Mouse (Mus musculus) CD8-positive naive resting alpha-beta T cell, adult 2 months (primary cell): ENCODE results near the gene Glipr1l2.
"Not testable (repeated sequence)": the region's sequence is repeated elsewhere in the genome, so short reads cannot be mapped to it uniquely, and the experiment has no call there.

Source experiments
- DNase-seq, 2 experiments: peaks; one replicate each; pipeline ENCODE4 v3.0.0; 2022; ENCODE audit warnings: low read depth in 2 of 2, low spot score in 2 of 2

Gene Glipr1l2

DNA sequence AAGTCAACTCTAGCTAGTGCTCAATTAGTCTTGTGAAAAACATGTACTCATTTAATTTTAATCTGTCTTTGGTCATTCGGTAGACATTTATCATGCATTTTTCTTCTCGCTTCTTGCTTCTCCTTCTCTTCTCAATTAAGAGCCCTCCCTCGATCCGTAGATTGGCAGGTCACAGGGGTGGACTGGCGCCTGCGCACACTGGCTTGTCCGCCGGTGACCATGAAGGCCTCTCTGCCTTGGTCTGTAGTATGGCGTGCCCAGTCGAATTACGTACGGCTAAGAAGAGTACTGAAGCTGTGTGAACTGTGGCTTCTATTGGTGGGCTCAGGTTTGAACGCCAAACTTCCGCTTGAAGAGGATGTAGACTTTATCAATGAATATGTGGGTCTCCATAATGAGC lies at the start of gene Glipr1l2:
Gene Glipr1l2 (plus strand): TSS at position 198 of the 400 bp plus-strand sequence.
- no peak for DNase-seq

DNA sequence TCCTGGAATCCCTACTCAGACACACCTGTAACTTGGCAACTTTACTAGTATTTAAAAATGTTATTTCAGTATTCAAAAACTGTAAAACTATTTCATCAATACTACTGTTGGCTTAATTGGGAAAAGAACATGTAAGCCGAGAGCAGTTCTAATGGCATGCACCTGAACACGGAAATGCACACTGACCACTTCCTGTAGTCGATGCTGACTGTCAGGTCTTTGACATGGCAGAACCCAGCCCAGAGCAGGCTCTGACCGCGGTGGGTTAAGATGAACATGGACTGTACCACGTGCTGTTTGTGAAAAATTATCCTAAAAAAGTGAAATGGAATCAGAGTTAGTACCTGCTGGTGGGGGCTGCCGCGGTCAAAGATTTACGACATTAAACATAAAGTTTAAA lies 39.6 kb upstream of the Glipr1l2 start:
- not testable (repeated sequence) for DNase-seq

DNA sequence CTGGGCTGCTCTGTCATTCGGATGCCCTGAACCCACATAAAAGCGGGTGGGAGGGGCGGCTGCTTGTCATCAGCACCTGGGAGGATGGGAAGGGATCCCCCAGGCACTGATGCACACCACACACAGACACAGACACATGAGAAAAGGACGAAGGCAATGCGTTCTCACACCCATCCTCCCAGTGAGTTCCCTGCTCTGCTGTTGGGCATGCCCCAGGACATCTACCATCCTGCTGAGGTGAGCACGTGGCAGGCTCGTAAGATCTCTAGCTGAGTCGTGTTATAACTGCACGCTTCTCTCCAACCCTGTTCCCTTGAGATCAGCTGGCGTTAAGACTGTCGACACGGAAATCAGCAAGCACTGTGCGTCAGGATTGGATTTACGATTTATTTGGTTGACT lies 38.9 kb upstream of the Glipr1l2 start:
- not testable (repeated sequence) for DNase-seq

DNA sequence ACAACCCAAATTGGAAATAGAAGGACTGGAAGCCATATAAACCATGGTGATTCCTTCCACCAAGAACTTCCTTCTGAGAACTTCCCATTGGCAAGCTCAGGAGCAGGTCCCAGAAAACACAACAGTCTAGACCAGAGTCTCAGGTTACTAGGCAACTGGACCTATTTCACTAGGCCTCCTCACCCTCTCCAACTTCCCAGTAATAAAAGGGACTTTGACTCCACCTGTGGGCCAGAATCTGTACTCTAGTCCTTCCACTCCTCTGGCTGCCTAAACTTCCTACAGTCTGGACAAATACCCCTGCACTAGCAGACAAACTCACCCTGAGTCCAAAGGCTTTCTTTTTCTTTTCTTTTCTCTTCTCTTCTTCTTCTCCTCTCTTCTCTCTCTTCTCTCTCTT lies 31.9 kb upstream of the Glipr1l2 start:
- no peak for DNase-seq

DNA sequence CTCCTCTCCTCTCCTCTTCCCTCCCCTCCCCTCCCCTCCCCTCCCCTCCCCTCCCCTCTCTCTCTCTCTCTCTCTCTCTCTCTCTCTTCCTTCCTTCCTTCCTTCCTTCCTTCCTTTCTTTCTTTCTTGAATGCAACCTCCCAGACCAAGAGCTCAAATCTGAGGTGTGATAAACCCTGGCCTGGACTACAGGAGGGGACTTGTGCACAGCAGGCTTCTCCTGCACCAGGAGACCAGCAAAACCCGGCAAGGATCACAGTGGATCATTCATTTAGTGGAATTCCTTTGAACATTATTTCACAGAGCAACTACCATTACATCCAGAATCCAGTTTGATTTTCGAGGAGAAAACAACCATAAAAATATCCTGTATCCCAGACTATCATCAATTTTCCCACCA lies 31.2 kb upstream of the Glipr1l2 start:
- DNase-seq: not testable (repeated sequence)

DNA sequence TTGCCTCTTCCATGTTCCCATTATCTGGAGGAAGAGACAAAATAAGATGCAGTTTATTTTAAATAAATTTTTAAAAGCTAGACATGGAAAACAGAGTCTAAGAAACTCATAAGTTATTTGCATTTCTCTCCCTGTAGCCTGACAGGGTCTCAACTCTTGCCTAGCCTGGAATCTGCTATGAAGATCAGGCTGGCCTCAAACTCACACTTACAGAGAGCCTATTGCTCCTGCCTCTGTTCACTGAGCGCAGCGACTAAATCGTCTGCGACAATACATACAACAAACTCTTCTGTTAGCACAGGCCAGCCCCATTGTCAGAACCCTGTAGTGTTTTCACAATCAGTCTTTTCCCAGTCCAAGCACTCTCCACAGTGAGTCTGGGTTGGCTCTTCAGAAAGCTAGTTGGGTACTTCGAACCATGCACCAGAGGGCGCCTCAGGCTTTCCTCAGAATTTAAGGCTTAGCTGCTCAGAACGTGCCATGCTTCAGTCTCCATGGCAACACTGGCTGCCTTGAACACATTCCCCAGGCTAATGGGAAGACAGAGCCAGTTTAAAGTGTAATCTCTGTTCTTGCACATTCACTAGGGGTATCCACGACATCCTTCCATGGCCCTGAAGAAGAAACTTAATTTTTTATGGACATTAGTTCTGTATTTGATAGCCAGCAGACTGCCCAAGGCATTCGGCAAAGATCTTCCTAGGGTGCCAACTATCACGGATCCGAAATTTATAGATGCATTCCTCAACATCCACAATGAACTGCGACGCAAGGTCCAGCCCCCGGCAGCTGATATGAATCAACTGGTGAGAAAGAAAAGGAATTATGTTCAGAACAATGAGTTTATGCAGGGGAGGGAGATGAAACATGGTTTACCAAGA lies 23.2 kb upstream of the Glipr1l2 start, which contains the start of gene Glipr1l1:
Gene Glipr1l1 (plus strand): TSS at position 488 of the 881 bp plus-strand sequence.
- no peak for DNase-seq

DNA sequence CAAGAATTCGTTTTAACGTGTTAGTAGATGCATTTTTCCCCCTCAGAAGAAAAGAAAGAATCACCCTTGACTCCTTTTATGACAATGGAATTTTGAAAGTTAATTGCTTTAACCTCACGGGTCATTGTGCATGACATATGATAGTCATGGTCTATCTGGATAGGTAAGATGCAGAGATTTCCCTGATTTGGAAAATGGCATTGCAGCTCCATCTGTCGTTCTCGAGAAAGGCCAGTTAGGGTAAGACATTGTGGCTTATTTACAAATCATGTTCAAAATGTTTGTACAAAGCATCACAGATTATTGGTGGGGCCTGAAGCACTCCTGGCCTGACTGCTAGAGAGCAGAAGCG lies 22.6 kb upstream of the Glipr1l2 start:
- not testable (repeated sequence) for DNase-seq

DNA sequence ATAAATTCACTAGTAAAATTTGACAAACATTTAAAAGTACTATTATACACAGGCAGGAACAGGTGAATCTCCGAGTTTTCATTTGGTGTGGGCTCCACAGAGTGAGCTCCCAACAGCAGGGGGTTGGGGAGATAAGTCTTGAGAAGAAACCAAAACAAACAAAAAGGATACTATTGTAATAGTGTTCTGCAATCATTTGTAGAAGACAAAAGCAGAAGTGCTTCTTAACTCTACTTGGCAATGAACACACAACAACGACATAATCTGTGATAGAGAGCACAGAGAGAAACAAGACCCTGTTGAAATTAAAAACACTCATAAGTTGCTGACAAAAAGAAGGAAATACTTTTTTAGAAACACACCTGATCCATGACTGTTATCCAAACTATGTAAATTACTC lies 3.1 kb upstream of the Glipr1l2 start:
- DNase-seq: no peak

DNA sequence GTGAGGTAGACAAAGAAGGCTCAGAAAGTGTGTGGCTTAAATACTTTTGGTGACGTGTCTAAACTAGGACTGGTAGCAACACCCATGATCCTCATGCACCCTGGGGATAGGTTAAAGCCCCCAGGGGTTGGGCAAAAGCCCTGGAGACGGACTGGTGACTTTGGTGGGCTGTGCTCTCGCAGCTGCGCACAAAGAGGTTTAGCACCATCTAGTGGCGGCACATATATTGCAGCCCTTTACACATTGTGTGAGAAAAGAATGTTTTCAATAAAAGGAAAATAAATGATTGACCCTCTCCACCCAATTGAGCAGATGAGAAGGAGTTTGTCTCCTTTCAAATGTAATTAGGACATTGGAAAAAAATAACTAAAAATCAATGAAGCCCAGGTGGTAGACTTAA lies 22.6 kb downstream of the Glipr1l2 start:
- peak; percentile 59 to 64 for DNase-seq

DNA sequence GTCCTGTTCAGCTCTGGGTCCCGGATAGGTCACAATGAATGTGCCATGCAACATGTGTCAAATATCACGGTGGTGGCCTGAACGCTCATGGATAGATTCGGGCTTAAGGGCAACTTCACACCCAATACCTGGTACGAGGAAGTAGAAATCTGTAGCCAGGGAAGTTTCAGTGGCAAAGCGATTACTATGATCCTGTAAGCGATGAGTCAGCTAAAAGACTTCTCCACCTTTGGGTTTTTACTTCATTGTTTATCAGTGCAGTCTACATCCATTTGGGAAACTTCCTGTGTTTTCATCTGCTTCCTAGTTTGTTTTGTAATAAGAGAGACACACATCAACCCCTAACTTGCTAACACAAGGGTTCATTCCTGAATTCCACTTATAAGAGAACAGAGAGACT lies 27.2 kb downstream of the Glipr1l2 start:
- no peak for DNase-seq

DNA sequence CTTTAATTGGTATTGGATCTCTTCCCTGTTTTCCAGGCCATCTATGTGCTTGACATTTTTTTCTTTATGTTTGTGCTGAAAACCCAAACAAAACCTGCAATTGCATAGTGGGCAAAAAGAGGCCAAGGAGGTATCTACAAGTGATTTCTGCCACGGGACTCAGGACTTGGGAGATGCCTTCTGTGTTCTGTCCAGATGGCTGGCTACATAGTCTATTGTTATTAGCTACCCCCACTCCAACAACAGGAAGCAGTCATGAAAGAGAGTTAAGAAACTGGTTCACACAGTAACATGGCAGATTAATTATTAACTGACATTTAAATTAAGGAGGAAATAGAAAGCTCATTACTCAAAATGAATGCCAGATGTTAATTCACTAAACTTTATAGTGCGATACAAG lies 41.9 kb downstream of the Glipr1l2 start:
- not testable (repeated sequence) for DNase-seq

DNA sequence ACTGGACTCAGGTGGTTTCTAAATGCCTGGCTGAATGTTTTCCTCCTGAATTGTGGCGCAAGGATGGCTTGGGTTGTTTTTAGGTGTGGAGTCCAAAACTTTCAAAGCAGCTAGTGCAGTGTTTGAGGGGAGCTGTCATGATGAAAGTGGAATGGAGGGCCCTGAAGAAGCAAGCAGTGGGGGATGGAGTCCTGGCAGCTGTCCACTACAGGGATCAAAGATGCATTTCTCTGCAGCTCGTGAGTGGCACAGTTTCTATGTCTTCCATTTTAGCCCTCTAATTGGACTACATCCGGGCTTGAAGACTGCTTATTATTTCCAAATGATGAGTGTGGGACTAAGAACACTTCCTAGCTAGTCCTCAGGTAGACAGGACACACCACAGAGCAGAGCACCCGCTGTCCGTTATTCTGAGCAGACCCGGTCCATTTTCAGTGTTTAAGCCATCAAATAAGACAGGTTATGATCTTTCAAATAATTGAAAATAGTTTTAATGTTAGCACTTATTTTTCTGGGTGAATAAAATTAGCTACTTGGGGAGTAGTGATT lies 44.6 kb downstream of the Glipr1l2 start:
- not testable (repeated sequence) for DNase-seq

DNA sequence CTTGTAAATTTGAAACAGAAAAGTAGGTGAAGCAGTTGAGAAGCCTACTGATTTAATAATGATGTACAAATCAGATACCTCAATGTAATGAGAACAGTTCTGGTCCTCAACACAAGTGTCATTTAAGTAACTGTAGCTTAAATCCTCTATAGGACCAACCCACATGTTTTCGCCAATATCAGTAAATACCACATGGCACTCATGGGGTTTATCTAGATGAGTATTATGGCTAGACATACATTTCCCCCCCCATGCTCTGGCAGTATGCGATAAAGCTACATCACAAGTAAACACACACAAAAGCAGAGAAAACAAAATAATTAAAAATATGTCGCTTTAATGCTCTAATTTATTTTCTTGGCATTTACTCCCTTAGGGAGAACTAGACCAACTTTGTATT lies 49.0 kb downstream of the Glipr1l2 start:
- no peak for DNase-seq

DNA sequence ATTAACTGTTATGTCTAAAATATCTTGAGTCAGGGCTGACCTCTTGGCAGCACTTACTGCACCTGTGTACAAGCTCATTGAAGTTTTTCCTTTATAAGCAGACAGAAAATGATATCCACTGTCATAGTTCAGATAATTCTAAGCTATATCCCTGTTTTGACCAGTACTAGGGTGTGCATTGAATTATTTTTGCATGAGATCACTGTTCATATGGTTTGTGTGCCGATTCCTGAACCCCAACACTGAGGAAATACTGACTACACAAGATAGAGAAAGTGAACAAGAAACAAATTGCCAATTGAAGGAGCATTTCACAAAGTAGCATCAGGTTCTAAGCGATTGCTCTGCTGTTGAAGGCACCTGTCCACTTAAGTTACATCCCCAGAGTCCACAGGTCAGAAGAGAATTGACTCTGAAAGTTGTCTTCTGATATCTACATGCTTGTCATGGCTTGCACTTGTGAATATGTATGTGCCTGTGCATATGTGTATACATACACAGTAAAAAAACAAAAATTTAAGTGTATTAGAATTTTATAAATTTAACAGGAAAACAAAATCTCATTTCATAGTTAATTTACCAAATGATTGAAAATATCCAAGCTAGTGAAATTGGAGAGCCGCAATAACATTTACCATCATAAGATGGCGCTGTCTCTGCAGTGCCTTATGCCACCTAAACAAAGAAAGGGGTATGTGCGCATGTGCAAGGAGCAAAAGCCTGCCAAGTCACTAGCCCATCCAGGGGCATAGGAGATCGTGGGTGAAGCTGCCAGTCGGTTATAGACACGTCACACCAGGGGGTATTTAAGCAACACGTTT lies 55.1 kb downstream of the Glipr1l2 start:
- DNase-seq: no peak

DNA sequence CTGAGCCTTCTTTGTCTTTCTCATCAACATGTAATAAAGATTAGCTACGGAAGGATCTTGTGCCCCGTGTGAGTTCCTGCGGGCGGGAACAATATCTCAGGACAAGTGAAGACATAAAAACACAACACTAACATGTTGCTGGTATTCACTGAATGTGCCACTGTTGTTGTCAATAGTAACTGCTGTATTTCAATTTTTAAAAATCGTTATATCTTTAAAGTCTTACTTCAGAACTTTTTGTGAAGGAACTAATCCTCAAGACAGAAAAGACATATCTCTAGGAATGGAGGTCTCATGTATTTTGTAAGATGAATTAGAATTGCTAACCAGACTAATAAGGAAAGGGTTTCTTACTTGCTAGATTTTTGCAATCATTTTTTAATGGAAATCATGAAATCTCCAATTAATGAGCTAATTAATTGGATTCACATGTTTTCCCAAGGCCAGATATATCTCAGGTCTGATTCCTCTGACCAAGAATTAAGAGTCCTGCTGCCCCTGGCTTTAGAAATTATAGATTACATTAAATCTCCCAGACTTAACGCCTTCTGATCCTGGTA lies 55.8 kb downstream of the Glipr1l2 start:
- DNase-seq: no peak

DNA sequence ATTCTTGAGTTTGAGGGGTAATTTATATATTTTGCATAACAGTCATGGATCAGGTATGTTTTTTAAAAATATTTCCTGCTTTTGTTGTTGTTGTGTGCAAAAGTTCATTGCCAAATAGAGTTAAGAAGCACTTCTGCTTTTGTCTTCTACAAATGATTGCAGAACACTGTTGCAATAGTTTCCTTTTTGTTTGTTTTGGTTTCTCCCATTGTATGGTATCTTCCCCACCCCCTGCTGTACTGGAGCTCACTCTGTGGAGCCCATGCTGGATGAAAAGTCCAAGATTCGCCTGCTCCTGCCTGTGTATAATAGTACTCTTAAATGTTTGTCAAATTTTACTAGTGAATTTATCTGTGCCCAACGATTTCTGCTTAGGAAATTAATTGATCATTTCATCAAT lies 56.7 kb downstream of the Glipr1l2 start:
- no peak for DNase-seq
